Mouse (Mus musculus): Measurements from ENCODE around the gene Akna.

GRCm38 (mm10) chr4:63370897-63371296, 32.3 kb downstream of the Akna start:
- TF ChIP-seq CTCF (conservative IDR thresholded peaks at IDR 0.05 in 1 of 2, IDR thresholded peaks at IDR 0.05 in 1 of 2; ENCODE audit: low read depth in 2 of 2, low read length in 2 of 2), result no peak
- no peak for TF ChIP-seq ZC3H11A (IDR thresholded peaks at IDR 0.05; ENCODE audit: low read depth, low read length)
- TF ChIP-seq E2F4 (IDR thresholded peaks at IDR 0.05; ENCODE audit: insufficient replicate concordance, low read depth, low read length), result no peak
- TF ChIP-seq MAX (IDR thresholded peaks at IDR 0.05; ENCODE audit: low read length), result no peak

All from CH12.LX (cell line).